Mouse (Mus musculus): Measurements from ENCODE around the gene Gsg1l.

GRCm38 (mm10) chr7:125975414-125975813, 106.8 kb downstream of the Gsg1l start:
- TF ChIP-seq EP300 (IDR thresholded peaks at IDR 0.05; ENCODE audit: low read depth) (no peak), CTCF (IDR thresholded peaks at IDR 0.05; ENCODE audit: low read depth) (no peak)

Data from liver, embryonic 14.5 days (tissue).